Mouse (Mus musculus): ENCODE data around the gene Tbck.

The Tbck gene

DNA sequence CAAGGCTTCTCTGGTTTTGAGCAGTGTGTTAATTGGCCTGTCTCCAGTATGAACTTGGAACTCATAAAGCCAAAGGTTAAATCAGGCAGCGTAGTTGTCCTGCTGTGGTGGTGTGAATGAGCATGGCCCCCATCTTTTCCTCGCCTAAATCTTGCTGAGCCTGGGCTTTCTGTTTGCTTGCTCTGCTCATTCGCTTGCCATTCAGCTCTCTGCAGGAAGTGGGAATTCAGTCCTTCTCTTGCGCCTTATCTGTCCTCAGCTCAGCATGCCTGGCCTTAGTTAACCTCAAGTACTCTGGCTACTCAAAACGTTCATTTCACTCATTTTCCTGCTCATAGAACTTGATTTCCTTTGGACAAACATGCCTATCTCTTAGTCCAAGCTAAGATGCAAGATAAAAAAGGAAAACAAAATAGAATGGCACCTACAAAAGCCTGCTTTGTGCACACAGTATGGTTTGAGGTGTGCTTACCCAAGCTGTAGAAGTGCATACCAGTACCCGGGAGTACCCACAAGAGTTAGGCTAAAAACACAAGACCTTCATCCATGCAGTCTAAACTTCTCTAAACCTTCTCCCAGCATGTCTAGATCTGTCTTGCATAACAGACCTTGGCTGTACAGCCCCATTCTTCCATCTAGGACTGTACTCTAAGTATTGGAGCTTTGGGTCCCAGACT lies 151.3 kb downstream of the Tbck start:
- DNase-seq (ENCODE audit: low spot score in 2 of 2): no peak

DNA sequence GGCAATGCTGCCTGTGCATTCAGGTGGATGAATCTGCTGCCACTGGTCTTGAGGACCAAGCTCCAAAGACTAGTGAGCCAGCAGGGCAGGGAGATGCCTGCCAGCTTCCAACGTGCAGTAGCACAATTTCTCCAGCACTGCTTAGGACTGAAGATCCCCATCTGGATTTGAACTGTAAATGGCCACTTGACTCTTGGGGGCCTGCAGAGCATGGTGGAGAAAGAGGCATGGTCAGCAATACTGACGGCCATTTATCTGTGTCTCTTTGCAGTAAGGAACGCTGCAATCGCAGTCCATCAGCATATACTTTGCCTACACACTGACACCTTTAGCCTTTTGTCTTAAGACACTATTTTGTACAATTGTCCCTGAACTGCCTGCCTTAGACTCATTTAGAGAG lies 153.2 kb downstream of the Tbck start:
- no peak for DNase-seq (ENCODE audit: low spot score in 2 of 2)

DNA sequence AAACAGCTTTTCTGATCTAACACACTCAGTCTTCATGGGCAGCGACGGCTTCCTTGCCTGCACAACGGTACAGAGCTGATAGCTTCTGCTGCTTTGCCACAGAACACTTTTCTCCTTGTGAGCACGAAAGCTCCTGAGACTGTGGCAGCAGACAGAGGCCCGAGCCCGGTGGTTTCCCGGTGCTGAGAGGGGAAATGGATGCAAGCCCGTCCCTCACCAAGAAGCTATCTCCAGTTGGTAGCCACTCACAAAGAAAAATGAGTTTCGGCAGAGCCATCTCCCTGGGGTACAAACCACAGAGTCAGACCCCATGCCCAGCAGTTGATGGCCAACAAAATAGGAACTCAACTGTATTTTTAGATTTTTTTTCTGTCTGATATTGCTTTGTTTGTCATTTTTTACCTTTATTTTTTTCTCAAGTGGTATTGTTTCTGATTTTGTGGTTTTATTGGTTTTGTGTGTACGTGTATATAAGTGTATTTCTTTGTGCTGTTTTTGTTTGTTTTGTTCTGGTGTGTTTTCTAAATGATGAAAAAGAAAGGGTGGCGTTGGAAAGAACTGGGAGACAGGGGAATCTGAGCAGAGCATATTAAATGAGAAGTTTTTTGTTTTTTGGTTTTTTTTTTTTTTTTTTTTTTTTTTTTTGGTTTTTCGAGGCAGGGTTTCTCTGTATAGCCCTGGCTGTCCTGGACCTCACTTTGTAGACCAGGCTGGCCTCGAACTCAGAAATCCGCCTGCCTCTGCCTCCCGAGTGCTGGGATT lies 154.9 kb downstream of the Tbck start:
- no peak for DNase-seq (ENCODE audit: low spot score in 2 of 2)

DNA sequence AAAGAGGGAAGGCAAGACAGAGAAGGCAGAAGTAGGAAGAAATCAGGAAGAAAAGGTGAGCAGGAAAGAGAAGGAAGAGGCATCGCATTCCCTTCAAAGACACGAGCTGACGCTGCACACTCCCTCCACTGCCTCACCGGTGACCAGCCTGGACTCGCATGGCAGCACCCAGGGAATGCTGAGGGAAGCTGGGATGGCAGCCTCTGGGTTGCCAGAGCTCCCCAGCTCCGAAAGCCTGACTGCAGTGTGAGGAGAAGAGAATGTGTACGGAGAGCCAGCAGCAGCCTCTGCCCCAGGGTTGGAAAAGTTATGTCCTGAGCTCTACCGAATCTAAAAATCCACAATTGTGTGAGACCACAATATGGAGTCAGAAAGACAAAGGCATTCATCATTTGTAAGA lies 155.6 kb downstream of the Tbck start:
- DNase-seq (ENCODE audit: low spot score in 2 of 2): no peak

DNA sequence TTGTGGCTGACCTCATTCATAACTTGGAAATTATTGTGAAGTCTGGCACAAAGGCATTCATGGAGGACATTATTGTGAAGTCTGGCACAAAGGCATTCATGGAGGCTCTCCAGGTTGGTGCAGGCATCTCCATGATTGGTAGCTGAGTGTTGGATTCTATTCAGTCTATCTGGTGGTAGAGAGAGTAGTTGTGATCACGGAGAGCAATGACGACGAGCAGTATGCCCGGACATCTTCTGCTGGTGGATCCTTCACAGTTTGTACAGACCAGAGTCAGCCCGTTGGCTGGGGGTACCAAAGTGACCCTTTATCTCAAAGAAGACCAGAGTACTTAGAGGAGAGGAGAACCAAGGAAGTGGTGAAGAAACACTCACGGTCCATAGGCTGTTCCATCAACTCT lies 158.7 kb downstream of the Tbck start:
- DNase-seq (ENCODE audit: low spot score in 2 of 2): no peak

DNA sequence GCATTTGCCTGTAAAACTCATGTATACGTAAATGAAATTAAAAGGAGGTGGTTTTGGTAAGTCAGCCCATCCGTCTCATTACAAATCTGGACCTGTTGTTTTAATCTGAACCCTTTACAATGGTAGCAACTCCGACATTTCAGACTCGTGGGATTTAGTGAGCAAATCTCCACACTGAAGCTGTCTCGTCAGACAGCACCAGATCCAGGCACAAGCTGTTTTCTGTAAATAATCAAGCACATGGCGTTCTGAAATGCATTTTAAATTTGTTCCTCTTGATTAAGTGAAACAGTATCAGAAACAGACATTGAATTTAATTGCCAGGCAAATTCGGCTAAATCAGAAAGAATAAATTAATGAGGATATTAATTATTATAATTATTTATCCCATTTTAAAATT lies 165.7 kb downstream of the Tbck start:
- no peak for DNase-seq (ENCODE audit: low spot score in 2 of 2)

DNA sequence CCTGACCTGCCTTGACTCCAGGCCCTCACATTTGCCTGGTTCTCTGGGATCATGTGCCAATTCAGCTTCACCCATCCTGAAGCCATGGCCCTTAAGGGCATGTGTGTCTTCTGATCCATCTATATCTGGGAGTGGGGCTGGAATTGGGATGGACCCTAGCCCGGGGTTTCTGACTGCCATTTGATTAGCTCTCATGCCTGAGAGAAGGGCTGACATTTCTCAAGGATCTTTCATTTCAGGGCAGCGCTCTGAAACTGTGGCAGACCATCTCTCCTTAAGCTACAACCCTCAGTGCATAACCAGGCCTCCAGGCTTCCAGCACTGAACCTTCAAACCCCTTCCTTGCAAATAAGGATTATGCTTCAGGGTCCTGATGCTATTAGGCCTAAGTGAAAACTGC lies 166.5 kb downstream of the Tbck start:
- no peak for DNase-seq (ENCODE audit: low spot score in 2 of 2)

DNA sequence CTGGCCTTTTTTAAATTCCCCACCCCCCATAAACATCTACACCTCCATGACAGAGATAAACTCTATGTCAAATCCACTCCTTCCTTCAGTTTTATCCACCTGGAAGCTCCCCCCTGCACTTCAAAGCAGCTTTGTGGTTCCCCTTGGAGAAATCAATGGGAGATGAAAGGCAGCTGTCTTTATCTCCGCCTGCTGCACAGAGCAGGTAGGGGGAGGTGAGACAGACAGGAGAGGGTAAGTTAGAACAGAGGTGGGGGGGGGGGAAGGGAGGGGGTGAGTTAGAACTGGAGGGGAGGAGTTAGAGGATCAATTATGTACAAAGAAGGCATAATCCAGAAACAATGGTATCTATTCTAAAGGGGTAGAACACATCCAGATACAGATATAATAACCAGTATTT lies 167.5 kb downstream of the Tbck start:
- DNase-seq (ENCODE audit: low spot score in 2 of 2): no peak

DNA sequence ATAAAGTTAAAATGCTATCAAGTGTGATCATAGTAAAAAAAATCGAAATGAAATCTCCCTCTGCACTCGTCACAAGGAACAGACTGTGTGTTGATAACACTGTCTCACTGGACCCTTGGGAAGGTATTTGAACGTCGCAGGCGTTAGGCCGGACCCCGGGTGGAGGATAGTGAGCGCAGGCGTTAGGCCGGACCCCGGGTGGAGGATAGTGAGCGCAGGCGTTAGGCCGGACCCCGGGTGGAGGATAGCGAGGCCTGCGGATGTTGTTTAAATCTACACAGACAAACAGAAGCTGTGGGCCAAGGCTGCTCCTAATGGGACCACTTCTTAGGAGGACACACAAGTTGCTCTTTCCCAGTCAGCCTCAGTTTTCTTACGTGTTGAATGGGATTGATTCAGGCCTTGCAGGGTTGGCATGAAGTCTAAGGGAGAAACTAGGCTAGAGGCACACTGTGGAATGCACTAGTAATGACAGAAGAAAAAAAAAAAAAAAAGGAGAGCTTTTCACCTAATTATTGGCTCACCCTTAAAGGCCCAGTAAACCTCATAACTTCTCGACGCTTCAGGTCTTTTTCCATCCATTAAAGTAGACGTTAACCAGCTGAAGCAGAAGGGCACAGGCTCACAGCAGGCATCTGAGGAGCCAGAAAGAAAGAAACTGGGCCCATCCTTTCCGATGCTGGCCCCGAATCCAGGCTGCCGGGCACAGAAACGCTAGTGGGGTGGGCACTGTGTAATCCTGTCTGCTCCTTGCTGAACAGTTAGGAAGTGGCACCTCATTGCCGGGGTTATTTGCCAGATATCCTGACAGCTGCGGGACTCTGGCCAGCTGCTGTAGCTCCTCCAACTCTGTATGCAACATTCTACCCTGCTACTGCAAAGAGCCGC lies 168.1 kb downstream of the Tbck start:
- peak in 1 of 2 experiments; percentile 15 for DNase-seq (ENCODE audit: low spot score in 2 of 2)

DNA sequence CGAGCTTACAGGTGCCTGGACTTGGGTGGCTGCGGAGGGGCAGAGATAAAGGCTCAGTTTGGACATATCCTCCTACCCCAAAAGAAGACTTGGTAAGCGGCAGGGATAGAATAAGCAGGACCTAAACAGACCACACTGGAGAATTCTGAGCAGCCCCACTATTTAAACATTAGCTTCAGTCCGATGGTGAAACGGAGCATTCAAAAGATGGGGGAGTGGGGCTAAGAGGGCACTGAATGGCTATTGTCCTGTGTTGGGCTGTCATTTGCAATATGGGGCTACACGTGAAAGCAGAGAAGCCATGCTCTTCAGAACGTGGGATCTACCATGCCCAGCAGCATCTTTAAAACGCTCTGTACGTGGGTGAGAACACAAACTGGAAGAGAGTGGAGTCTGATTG lies 170.3 kb downstream of the Tbck start:
- DNase-seq (ENCODE audit: low spot score in 2 of 2): no peak

DNA sequence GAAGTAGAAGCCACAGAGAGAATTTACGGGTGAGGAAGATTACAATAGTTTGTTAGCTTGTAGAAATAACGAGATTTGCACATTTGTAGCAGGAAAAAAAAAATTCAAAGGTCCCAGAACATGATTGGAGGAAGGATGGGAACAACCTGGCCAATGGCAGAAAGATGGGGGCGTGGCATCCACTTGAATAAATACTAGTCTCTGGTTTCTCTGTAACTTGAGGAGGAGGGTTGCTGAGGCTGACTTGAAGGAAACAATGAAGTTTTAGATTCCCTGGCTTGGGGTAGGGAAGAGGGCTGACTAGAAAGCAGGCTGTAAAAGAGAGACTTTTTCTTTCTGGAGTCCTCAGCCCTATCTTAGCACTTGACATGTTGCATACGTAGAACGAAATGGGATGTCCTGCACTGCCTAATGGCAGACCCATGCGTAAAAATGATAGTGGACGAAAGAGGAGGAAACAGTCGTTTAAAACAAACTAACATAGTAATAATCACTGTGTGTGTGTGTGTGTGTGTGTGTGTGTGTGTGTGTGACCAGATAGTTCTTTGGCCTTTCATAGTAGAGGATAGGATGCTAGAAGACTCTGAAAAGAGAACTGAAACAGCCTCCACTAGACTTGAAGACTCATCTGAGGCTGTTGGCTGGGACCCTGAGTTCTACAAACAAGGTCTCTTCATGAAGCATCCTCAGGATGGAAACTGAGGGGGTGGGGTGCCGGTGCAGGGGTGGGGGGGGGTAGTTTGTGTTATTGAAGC lies 171.7 kb downstream of the Tbck start:
- DNase-seq (ENCODE audit: low spot score in 2 of 2): no peak

DNA sequence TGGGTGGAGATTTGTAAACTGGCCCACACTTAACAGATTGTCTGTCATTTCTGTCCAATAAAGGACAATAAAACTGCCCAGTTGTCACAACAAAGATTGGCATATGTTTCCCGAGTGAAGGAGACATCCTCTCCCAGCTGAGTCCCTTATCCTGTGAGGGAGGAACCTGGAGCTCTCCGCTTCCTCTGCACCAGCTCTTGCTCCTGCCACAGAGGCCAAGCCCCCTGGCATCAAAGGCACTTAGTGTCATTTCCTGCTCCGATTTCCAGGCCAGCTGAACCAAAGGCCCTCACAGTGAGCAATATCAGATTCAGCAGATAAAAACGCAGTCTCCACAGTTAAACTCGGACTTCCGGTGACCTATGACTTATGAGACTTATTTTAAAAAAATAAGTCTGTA lies 172.7 kb downstream of the Tbck start:
- DNase-seq (ENCODE audit: low spot score in 2 of 2): no peak

DNA sequence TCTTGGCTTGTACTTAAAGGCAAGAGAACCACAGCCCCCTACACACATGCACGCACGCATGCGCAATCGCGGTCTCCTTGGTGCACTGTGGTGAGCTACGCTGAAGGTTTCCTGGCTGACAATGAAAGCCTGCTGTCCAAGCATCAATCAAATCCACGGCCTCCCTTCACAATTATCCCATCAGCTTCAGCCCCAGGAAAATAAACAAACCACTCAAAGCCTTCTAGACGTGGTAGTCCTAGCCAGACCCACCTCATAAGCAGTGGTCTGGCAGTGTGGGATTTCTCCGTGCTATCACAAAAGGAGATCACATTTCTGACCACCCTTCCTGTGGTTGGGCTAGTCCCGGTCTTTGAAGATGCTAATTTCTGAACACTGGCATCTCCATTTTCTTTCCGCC lies 174.9 kb downstream of the Tbck start:
- DNase-seq (ENCODE audit: low spot score in 2 of 2): no peak

DNA sequence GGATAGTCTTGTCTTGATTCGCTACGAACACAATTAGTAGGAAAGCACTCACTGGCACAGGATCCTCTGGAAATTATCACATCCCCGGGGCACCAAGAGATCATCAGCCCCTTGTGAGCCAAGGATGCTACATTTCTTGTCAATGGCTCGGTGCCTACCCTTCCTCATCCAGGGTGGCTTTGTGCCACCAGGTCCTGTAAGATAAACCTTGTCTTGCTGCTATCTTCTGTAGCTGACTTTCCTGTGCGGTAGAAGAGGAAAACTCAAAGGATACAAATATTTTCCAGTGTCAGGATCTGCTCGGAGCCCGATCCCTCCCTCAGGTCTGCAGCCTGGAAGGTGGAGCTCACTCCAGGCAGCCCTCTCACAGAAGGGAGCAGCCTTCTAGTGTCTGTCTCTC lies 175.6 kb downstream of the Tbck start:
- no peak for DNase-seq (ENCODE audit: low spot score in 2 of 2)

DNA sequence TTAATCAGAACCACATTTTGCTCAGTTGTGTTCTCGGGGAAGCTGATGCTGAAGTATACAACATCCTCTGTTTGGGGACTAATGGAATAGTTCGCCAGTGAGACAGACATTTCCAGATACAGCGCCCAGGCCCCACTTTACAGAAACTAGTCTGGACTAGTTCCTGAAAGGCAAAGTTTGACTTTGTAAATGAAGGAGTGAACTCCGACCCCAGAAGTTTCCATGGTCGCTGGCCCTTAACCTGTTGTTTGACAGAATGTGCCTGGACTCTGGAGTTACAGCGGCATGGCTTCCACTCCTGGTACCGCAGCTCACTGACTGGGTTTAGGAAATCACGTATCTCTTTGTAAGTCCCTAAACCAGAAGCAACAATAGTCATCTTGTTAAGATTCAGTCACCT lies 176.9 kb downstream of the Tbck start:
- no peak for DNase-seq (ENCODE audit: low spot score in 2 of 2)

DNA sequence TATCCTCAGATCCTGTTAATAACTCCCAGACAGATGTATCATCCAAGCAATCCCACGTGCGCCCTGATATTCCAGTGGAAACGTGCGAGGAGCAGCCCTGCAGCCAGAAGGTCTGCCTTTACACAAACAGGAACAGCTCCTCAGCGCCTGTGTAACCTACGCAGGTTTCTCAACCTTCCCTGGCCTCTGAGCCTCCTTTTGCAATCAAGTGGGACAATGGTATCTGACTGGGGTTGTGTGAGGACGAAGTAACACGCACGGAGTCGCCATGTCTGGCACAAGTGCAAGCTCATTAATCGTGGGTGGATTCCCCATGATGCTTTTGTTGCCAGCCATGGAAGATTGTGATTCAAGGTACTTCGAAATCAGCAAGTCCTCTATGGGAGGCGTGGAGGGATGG lies 179.9 kb downstream of the Tbck start:
- DNase-seq (ENCODE audit: low spot score in 2 of 2): peak in 1 of 2 experiments; percentile 20

DNA sequence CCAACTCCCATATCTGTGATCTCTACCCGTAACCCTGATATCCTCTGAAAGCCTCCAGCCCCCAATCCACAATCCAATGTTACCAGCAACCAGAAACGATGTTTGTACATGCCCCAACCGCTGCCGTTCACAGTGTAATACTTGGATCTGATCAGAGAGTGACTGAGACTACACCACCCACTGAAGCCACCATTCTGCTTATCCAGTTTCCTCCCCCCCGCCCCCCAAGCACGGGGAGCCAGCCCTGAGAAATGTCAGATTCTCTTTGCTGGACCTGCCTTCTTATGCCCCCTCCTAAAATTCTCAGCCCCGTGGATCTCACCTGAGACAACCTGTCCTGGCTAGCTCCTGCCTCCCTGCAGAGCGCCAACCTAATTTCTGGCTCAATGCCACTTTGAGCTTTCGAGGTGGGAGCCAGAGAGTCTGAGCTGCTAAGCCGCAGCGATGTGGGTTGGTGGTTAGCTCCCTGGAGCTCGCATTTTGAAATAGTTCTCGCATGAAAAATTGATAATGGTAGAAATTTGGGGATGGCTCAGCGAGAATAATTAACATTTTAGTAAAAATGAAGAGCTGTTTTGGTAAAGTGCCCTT lies 180.5 kb downstream of the Tbck start:
- no peak for DNase-seq (ENCODE audit: low spot score in 2 of 2)

DNA sequence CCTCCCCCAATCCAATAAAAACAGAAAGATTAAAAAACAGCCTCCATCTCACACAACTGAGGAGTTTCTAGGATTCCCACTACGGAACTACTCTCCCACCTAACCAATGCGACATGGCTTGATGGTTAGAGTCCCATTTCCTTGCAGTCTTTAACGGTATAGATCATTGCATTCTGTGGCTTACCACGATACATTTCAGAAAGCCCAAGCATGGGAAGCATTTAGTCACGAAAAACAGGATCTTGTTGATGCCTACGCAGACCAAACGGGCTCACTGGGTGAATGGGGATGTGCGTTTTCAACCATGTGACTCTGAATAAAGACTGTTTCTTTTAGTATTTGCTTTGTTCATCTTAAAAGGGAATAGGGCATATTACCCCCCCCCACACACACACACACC lies 181.0 kb downstream of the Tbck start:
- no peak for DNase-seq (ENCODE audit: low spot score in 2 of 2)

DNA sequence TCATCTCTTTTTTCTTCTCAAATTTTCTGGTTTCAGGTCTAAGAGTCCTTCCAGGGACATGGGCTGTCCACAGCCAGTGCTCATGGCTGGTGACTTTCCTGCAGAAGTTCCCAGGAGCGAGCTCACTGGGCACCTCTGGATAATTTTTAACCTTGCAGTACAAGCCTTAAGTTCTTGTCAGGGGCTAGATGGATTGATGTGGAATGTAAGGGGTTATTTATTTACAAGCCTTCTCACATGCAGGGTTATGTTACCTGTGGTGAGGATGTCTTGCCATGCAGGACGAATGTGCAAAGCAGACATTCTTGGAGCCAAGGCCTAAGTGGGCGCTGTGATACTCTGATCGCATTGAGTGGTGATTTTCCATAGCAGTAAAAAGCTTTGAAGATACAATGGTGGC lies 181.7 kb downstream of the Tbck start:
- DNase-seq (ENCODE audit: low spot score in 2 of 2): no peak

DNA sequence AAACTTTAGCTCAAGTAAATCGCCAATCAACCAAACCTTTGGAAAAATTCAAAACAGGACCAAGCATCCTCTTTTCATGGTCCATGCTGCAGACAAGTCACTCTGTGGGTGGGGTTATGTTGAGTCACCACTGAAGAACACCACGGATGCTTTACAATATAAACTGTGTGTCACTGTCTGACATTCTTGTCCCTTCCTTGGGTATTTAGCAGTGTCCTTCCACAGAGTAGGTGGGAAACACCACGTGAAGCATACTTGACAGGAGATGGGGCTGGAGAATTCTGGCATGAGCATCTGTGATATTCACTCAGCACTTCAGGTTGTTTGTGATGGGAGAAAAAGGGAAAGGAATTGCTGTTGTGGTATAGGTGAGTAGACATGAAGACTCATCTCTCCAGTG lies 183.0 kb downstream of the Tbck start:
- DNase-seq (ENCODE audit: low spot score in 2 of 2): no peak

DNA sequence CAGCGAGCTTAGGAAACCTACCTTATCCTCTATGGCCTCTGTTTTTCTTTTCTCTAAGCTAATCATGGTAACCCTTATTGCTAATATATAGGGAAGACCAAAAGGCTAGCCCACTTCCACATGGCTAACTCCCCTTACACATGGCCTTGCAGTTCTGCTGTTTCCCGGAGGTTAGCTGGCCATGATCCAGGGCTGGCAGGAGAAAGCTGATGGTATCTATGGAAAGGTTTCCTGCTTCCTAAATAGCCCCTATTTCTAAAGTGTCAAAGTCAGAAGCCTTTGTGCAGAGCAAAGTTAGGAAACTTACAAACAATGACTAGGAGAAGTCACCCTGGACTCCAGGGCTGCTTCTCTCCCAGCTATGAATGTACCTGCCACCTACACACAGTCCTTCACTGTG lies 184.9 kb downstream of the Tbck start:
- DNase-seq (ENCODE audit: low spot score in 2 of 2): no peak

DNA sequence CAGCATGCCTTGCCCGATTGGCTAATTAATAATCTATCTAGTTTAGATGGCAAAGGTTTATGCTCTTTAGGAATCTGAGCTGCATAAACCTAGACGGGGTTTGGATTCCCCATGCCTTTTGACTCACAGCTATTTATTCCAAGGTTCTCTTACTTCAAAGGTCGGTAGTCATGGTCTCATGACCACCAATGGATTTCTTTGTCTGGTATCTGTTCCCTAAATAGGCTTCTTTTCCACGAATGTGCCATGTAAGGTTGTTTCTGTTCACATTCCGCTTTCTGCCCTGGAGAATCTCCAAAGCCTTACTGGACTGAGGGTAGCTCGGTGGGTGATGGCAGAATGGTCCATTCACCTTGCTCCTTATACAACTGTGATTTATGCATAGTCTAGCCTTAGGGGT lies 186.1 kb downstream of the Tbck start:
- no peak for DNase-seq (ENCODE audit: low spot score in 2 of 2)

Measured in urinary bladder, postnatal 36 days (tissue).